Mouse (Mus musculus) gastrocnemius, postnatal 25 days (tissue): ENCODE measurements around the gene Olfr1513. TPM values are rescaled to one million over a fixed set of nuclear protein-coding genes. Genes with fewer than 3 reads are reported as not detected.
"Not testable (repeated sequence)": the region's sequence is repeated elsewhere in the genome, so short reads cannot be mapped to it uniquely, and the experiment has no call there.

Source experiments
- DNase-seq: peaks from one replicate; pipeline ENCODE4 v3.0.0; 2022
- long read RNA-seq, 2 experiments: library from polyadenylated mRNA; stranded (forward); transcript quantifications; one replicate each; pipeline ENCODE4 v2.0.0; 2021
- total RNA-seq, 2 experiments: library from RNA; stranded (reverse); gene quantifications; 1 replicate in 1 of 2; 2 replicates in 1 of 2; pipeline ENCODE4 v1.2.3; 2021

Gene Olfr1513
- not detected for total RNA-seq
- long read RNA-seq, experiment 1, result 0 reads
- long read RNA-seq, experiment 2, result 0 reads

- DNase-seq, result no peak
These were observed at the start of gene Olfr1513 for GRCm38 (mm10) chr14:52356308-52356707. Olfr1513 (minus strand) TSS chr14:52356408.

GRCm38 (mm10) chr14:52397279-52397678 lies 41.1 kb upstream of the Olfr1513 start, which contains the start of gene Olfr1511:
Olfr1511 (minus strand) TSS chr14:52397379.
- no peak for DNase-seq

GRCm38 (mm10) chr14:52390084-52390848 lies 34.1 kb upstream of the Olfr1513 start:
- not testable (repeated sequence) for DNase-seq

GRCm38 (mm10) chr14:52379068-52379467 lies 22.9 kb upstream of the Olfr1513 start, which contains the start of gene Olfr1512:
Olfr1512 (minus strand) TSS chr14:52379168.
- no peak for DNase-seq

GRCm38 (mm10) chr14:52368741-52369140 lies 12.5 kb upstream of the Olfr1513 start:
- no peak for DNase-seq

GRCm38 (mm10) chr14:52339512-52339852 lies 16.7 kb downstream of the Olfr1513 start:
- DNase-seq, result no peak

- peak; percentile 24 for DNase-seq
These were observed 17.3 kb downstream of the Olfr1513 start for GRCm38 (mm10) chr14:52338751-52339511.

- no peak for DNase-seq
These were observed 24.0 kb downstream of the Olfr1513 start for GRCm38 (mm10) chr14:52332171-52332570.

GRCm38 (mm10) chr14:52331069-52331750 lies 25.0 kb downstream of the Olfr1513 start:
- no peak for DNase-seq

GRCm38 (mm10) chr14:52327910-52328812 lies 28.0 kb downstream of the Olfr1513 start, which contains the start of gene Sall2:
Sall2 (minus strand) TSS chr14:52328762.
- DNase-seq, result no peak

GRCm38 (mm10) chr14:52327375-52327901 lies 28.8 kb downstream of the Olfr1513 start:
- no peak for DNase-seq

GRCm38 (mm10) chr14:52325890-52326289 lies 30.3 kb downstream of the Olfr1513 start:
- DNase-seq, result no peak

- no peak for DNase-seq
These were observed 36.8 kb downstream of the Olfr1513 start for GRCm38 (mm10) chr14:52319361-52319760.

- DNase-seq, result no peak
These were observed 39.6 kb downstream of the Olfr1513 start for GRCm38 (mm10) chr14:52316441-52317225.

GRCm38 (mm10) chr14:52315792-52316440 lies 40.3 kb downstream of the Olfr1513 start:
- DNase-seq, result peak; percentile 59

- DNase-seq, result no peak
These were observed 40.9 kb downstream of the Olfr1513 start for GRCm38 (mm10) chr14:52315283-52315780.

GRCm38 (mm10) chr14:52314808-52315150 lies 41.4 kb downstream of the Olfr1513 start:
- no peak for DNase-seq

- no peak for DNase-seq
These were observed 42.0 kb downstream of the Olfr1513 start for GRCm38 (mm10) chr14:52313931-52314807.

- no peak for DNase-seq
These were observed 45.3 kb downstream of the Olfr1513 start for GRCm38 (mm10) chr14:52310906-52311305.
